Mouse (Mus musculus): Measurements from ENCODE around the gene Arhgap22.

DNA sequence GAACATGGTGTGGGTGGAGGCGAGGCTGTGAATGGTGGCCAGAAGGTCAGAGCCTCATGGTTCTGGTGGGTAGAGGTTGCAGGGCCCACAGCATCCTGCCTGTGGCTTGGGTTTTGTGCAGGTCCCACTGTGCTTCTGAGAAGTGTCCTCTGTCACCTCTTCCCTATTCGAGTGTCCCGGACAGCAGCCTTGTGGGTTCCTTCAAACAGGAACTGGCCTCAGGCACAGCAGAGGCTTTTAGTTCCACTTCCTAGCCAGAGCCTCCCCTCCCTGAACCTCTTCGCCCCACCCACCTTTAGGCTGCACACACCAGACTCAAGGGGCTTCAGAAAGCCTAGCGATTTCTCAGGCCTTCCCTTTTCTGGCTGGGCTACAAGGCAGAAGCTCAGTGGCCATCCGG is 110.7 kb downstream of the Arhgap22 start:
- TF ChIP-seq POLR2A (IDR thresholded peaks at IDR 0.05; ENCODE audit: borderline replicate concordance, extremely low read depth, low read depth, low read length) (no peak), CTCF (IDR thresholded peaks at IDR 0.05; ENCODE audit: insufficient read depth, low read length) (no peak)

All from lung, adult 2 months (tissue).